Mouse (Mus musculus) forebrain, embryonic 10.5 days (tissue): ENCODE data around the gene Tbxa2r. TPM values are rescaled to one million over a fixed set of nuclear protein-coding genes. Genes with fewer than 3 reads are reported as not detected.

ENCODE experiments used
- DNase-seq: peaks from one replicate; pipeline ENCODE4 v3.0.0-alpha.2; 2017; ENCODE audit warnings: low spot score; ENCODE audit errors: extremely low spot score
- H3K27ac ChIP-seq: fragments of 300-500 bp; sonication (generic); 2 replicates; pipeline ENCODE4 v1.5.1; 2016; ENCODE audit warnings: mild to moderate bottlenecking
- H3K27me3 ChIP-seq: fragments of 300-500 bp; sonication (generic); 2 replicates; pipeline ENCODE4 v1.6.1; 2016; ENCODE audit warnings: mild to moderate bottlenecking; ENCODE audit not compliant: poor library complexity, severe bottlenecking
- H3K36me3 ChIP-seq: fragments of 300-500 bp; sonication (generic); replicated peaks from 2 replicates; pipeline ENCODE4 v1.6.1; 2016; ENCODE audit warnings: mild to moderate bottlenecking, moderate library complexity
- H3K4me1 ChIP-seq: fragments of 300-500 bp; sonication (generic); 2 replicates; pipeline ENCODE4 v1.6.1; 2016
- H3K4me3 ChIP-seq: fragments of 300-500 bp; sonication (generic); 2 replicates; pipeline ENCODE4 v1.5.1; 2016; ENCODE audit warnings: mild to moderate bottlenecking, moderate library complexity
- H3K9me3 ChIP-seq: fragments of 300-500 bp; sonication (generic); 2 replicates; pipeline ENCODE4 v1.6.1; 2016; ENCODE audit warnings: mild to moderate bottlenecking, moderate library complexity
- WGBS: fragments of 180-500 bp; shearing (Covaris S2); methylation state at CpG from one replicate; pipeline ENCODE4 v1.1.7; 2016; 5-methylcytosine and 5-hydroxymethylcytosine counted together
- polyA plus RNA-seq: library from polyadenylated mRNA; unstranded; fragments of >200 nt; fragmentation: Nextera tagmentation; extraction: Ambion mirVana; gene quantifications from 2 replicates; pipeline ENCODE4 v1.2.1, GENCODE M21; 2016

Gene Tbxa2r
- polyA plus RNA-seq, 1 experiment from 2014 or later: 2.4 TPM

GRCm38 (mm10) chr10:81376561-81377361 is 48.2 kb downstream of the Tbxa2r start:
- peak overlapping the region; percentile 92 for H3K4me3 ChIP-seq
- H3K36me3 ChIP-seq: peaks cover 48% of the 10 kb centered on the region
- H3K4me1 ChIP-seq: peaks cover 39% of the 10 kb centered on the region
- no peaks in the 10 kb centered on the region for H3K9me3 ChIP-seq
- peak overlapping the region; percentile 98 for H3K27ac ChIP-seq
- no peaks in the 10 kb centered on the region for H3K27me3 ChIP-seq
- no peak for DNase-seq
- 41% methylated on average over 6 of the region's 6 CpGs for WGBS

GRCm38 (mm10) chr10:81377362-81377664 is 48.8 kb downstream of the Tbxa2r start:
- WGBS: 67% methylated on average over 2 of the region's 2 CpGs
- no peaks in the 10 kb centered on the region for H3K27me3 ChIP-seq
- peaks cover 43% of the 10 kb centered on the region for H3K36me3 ChIP-seq
- H3K4me3 ChIP-seq: peak overlapping the region; percentile 92
- peaks cover 39% of the 10 kb centered on the region for H3K4me1 ChIP-seq
- no peak for DNase-seq
- H3K27ac ChIP-seq: peak overlapping the region; percentile 98
- H3K9me3 ChIP-seq: no peaks in the 10 kb centered on the region

GRCm38 (mm10) chr10:81377793-81378552 is 49.4 kb downstream of the Tbxa2r start, which contains the start of gene Fzr1:
Gene Fzr1 (minus strand): TSS chr10:81378516.
- H3K27me3 ChIP-seq: no peaks in the 10 kb centered on the region
- peak within 1 kb of the TSS; percentile 98 for H3K27ac ChIP-seq
- peak within 1 kb of the TSS; percentile 92 for H3K4me3 ChIP-seq
- WGBS: under 1% methylated on average over 58 of the region's 59 CpGs
- DNase-seq: no peak
- H3K9me3 ChIP-seq: no peaks in the 10 kb centered on the region
- H3K36me3 ChIP-seq: peaks cover 36% of the 10 kb centered on the region
- peaks cover 36% of the 10 kb centered on the region for H3K4me1 ChIP-seq

DNA sequence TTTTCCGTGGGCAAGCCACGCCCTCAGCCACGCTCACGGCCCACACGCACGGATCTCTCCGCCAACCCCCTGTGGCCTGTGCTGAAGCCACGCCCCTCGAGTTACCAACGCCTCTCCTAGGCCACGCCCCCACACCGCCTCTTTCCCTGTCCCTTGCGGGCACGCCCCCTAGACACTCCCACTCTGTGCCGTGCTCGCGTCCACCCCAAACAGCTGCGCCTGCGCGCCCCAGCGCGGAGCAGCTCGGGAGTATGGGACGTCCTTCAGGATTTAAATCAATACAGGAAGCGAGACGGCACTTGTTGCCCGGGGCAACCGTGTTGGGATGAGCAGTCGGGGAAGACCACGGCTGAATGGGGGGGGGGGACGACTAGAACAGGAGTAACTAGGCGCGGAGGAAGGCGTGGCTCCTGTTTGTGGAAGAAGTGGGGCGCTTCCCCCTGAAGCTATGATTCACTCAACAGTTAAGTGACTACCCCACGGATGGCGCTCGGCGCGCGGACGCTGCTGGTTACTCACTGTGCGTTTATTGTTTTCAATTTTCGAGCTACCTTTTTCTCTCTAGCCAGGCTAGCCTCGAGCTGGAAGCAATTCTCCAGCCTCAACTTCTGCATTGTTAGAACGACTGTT is 50.1 kb downstream of the Tbxa2r start:
- Histone ChIP-seq H3K4me1 (peaks cover 30% of the 10 kb centered on the region), H3K27ac (peak overlapping the region; percentile 98), H3K9me3 (no peaks in the 10 kb centered on the region), H3K27me3 (no peaks in the 10 kb centered on the region), H3K36me3 (peaks cover 29% of the 10 kb centered on the region), H3K4me3 (peak overlapping the region; percentile 92)
- peak; percentile 100 for DNase-seq
- under 1% methylated on average over 46 of the region's 46 CpGs for WGBS

- Histone ChIP-seq H3K27ac (peak overlapping the region; percentile 98), H3K4me3 (peak overlapping the region; percentile 92), H3K36me3 (peaks cover 24% of the 10 kb centered on the region), H3K9me3 (no peaks in the 10 kb centered on the region), H3K27me3 (no peaks in the 10 kb centered on the region), H3K4me1 (peaks cover 30% of the 10 kb centered on the region)
- 60% methylated on average over 3 of the region's 3 CpGs for WGBS
- DNase-seq: no peak
Measured at GRCm38 (mm10) chr10:81379183-81379553, 50.6 kb downstream of the Tbxa2r start.

DNA sequence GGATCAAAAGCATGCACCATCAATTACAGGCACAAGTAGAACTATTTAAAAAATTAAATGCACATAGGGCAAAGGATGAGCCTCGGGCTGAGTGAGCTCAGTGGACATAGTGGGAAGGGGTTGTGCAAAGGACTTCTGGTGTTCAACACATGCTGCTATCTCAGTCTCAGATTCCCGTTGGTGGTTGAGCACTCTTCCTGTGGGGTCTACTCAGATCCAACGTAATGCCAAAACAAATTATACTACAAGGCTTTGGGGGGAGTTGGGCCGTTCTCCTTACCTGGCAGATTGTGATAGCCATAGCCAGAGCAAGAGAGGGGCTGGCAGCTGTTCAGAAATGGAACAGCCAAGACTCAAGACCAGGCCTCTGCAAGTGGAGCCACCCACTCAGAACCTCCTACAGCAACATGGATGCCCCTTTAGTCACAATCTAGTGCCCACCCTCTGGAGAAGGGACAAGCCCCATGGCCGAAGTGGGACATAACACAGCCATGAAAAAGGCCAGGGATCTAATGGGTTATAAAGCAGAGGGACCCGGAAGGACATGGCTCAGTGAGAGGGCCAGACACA is 51.4 kb downstream of the Tbxa2r start:
- Histone ChIP-seq H3K27ac (peak overlapping the region; percentile 98), H3K4me3 (peak overlapping the region; percentile 92; the same call in 1 of the 2 replicates), H3K36me3 (peaks cover 17% of the 10 kb centered on the region), H3K4me1 (peaks cover 34% of the 10 kb centered on the region), H3K9me3 (no peaks in the 10 kb centered on the region), H3K27me3 (no peaks in the 10 kb centered on the region)
- DNase-seq: no peak
- WGBS: 93% methylated on average over 6 of the region's 6 CpGs

- Histone ChIP-seq H3K4me3 (no peak overlapping the region), H3K9me3 (no peaks in the 10 kb centered on the region), H3K27ac (no peak overlapping the region), H3K4me1 (peaks cover 29% of the 10 kb centered on the region), H3K36me3 (peaks cover 16% of the 10 kb centered on the region), H3K27me3 (no peaks in the 10 kb centered on the region)
- WGBS: 87% methylated on average over 5 of the region's 5 CpGs
- DNase-seq: no peak
Measured at GRCm38 (mm10) chr10:81382039-81382438, 53.5 kb downstream of the Tbxa2r start.

DNA sequence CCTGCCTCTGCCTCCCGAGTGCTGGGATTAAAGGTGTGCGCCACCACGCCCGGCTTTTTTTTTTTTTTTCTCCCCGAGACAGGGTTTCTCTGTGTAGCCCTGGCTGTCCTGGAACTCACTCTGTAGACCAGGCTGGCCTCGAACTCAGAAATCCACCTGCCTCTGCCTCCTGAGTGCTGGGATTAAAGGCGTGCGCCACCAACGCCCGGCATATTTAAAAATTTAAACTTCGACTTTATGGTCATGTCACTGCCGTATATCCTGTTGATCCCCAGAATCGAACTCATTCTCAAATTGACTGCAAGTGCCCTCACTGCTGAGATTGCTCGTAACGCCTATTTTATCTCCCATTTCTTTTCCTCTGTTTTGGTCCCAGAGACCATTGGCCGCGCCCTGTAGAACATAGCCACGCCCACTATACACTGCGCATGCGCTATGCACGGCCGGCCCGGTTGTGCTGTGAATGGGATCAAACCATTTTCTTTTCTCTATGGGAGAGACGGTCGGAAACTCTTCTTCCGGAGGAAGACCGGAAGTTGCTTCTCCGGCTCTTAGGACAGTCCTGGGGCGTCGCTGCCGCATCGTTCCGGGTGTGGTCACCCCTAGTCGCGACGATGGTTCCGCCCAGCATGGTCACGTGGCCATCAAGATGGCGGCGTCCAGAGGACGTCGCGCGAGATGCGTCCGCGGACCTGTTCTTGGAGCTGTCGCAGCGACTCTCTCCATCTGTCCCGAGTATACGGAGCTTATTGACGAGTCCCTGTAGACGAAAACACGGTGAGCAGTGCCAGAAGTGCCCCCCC is 55.5 kb downstream of the Tbxa2r start, which contains the start of the genes Dohh and Gm48551:
Dohh (plus strand) TSS at position 627 of the 803 bp plus-strand sequence.
Gm48551 (plus strand) TSS at position 665 of the 803 bp plus-strand sequence.
- peak; percentile 98 for DNase-seq
- 10% methylated on average over 54 of the region's 54 CpGs for WGBS
- H3K4me1 ChIP-seq: peaks cover 21% of the 10 kb centered on the region
- H3K4me3 ChIP-seq: peak within 1 kb of the TSS; percentile 87
- no peaks in the 10 kb centered on the region for H3K27me3 ChIP-seq
- peak within 1 kb of the TSS; percentile 88 for H3K27ac ChIP-seq
- no peaks in the 10 kb centered on the region for H3K9me3 ChIP-seq
- peaks cover 35% of the 10 kb centered on the region for H3K36me3 ChIP-seq

DNA sequence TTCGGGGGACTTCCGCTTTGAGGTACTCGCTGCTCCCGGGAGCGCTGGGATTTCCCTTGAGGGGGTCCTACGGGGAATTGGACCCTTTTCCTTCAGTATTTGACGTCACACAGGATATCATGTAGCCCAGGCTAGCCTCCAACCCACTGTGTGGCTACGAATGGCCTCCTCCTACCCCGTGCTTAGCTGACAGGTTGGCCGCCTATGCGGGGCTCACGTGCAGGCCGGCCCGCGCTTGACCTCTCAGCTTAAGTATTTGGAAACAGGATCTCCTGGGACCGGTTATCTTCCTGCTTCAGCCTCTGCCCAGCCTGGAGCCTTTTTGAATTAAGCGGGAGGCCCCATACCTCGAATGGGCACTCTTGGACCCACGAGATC is 56.1 kb downstream of the Tbxa2r start:
- H3K9me3 ChIP-seq: no peaks in the 10 kb centered on the region
- under 1% methylated on average over 19 of the region's 19 CpGs for WGBS
- peak overlapping the region; percentile 87 for H3K4me3 ChIP-seq
- peak overlapping the region; percentile 88 for H3K27ac ChIP-seq
- no peaks in the 10 kb centered on the region for H3K27me3 ChIP-seq
- DNase-seq: no peak
- peaks cover 23% of the 10 kb centered on the region for H3K4me1 ChIP-seq
- H3K36me3 ChIP-seq: peaks cover 40% of the 10 kb centered on the region
